Mouse (Mus musculus) E14TG2a.4 (cell line): Measurements from ENCODE around the gene Psmb4.

Experiments used
- CTCF ChIP-seq: conservative IDR thresholded peaks from 2 replicates; pipeline ENCODE4 v1.5.1; 2014; ENCODE audit warnings: low read length
- NANOG ChIP-seq: IDR thresholded peaks from 2 replicates; pipeline ENCODE4 v1.6.1; 2014; ENCODE audit warnings: borderline replicate concordance, low read length, mixed read lengths

- TF ChIP-seq CTCF (no peak), NANOG (no peak)
These were observed 4.2 kb downstream of the Psmb4 start for GRCm38 (mm10) chr3:94882579-94882978.
